Mouse (Mus musculus) ovary, postnatal 10 days (tissue): Measurements from ENCODE around the gene Gdnf.

Source experiments
- DNase-seq: peaks from one replicate; pipeline ENCODE4 v3.0.0; 2022; ENCODE audit warnings: low spot score

The Gdnf gene

DNA sequence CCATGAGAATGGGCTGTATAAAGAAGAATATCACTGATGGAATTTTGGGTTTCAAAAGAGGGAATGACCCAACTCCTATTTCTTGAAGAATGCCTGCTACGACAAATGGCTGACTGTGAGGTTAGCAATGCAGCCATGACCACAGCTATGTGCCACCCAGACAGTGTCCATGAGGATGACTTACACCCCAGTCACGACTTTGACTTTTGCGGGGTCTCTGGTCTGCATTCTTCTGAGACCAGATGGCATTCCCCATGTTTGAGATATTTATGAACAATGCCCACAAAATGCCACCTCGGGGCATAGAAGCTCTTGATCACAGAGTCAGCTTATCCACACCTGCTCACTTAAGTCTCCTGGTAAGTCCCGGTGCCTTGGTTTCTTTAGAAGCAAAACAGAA, 52.2 kb downstream of the Gdnf start:
- DNase-seq, result no peak

DNA sequence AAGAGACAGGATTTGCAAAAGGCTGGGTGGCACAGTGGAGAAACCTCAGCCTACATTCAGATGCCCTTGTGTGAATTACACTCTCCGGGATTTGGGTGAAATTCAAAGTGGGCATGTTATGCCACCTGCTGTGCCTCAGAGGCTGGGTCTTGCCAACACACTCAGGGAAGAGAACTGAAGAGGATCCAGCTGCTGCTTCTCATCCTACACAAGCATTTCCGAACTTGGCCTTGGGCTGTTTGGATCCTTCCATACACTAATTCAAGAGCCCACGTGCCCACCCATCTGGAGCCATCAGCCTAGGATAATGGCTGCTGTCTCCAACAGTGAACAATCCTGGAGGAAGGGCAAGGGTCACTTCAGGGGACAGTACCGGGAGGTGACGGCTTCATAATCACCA, 52.7 kb downstream of the Gdnf start:
- DNase-seq, result no peak

DNA sequence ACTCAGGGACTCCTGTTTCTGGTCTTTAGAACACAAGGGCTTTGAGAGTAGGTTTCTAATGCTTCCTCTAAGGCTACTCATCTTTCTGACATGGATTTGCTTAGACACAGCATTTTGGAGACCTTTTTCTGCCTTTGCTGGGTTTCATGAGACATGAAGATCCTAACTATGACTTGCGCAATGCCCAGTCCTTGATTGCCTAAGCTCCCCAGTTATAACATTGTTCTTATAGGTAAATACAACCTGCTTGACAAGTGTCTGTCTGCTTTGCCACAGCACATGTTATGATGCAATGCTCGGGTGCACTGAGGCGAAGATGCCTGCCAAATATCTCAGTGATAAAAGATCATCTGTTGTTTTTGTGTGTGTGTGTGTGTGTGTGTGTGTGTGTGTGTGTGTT, 54.7 kb downstream of the Gdnf start:
- no peak for DNase-seq

DNA sequence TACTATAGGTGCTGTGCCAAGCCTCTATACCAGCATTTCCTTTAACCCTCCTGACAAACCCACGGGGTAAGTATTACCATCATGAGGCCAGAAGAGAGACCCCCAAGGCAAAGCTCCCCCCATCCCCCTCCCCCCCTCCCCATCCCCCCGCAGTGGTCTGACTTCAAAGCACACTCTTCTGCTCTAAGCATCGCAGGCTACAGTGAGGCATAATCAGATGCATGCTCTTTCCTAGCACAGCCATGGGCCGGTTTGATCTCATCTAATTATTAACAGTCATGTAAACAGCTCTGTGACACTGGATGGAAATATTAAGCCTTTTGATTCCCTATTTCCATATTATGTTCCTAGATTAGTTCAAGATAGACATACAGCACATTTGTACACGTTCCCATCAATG, 61.8 kb downstream of the Gdnf start:
- DNase-seq, result no peak

DNA sequence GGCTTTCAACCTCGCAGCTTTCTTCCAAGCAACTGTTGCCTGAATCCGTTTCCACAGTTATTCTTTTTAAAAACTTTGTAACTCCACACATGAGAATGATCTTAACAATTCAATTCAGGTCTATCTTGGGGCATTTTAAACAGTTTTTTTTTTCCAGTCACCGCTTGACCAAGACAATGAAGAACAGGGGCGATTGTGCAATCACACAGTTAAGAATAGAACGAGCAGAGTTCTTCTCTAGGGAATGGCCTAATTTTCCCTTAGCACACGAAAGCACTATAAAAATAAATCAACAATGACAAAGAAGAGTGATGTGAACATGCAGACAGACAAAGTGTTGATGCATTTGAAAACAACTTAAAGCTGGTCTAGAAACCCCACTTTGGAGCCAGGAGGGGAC, 65.2 kb downstream of the Gdnf start:
- no peak for DNase-seq

DNA sequence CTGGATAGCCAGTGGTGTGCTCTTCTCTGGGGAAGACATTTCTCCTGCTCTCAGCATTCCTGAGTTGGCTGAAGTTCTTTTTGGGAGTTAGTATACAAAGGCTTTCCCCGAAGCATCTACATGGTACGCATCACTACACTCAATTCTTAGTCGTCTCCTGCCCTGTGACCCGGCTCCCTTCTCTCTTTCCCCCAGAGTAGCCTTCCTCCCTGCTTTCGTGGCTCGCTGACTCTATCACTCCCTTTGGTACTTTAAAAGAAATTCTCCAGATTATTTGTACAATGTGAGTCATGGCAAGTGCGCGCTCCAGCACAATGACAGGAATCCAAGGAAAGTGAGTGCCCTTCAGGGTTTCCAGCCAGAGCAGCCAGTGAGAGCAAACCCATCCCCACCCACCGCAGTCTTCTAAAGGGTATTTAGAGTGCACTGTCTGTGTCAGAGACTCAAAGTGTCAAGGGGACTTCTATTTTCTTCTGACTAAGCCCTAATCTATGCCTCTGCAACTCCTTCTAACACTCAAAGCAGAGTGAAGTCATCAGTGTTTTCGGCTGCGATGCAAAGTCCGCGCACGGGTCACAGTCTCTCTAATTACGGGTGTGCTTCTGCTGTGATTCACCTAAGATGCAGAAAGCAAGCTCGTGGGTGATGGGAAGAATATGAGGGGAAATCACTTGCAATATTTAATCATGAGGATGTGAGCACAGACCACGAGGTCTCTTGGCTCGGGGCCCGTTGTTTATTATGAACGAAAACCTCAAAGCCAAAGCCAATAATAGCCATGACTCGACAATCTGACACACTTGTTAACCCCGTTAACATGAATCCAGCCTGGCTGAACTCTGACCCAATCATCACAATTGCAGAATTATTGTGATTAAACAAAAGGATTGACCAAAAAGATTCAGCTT, 67.2 kb downstream of the Gdnf start:
- DNase-seq, result no peak

DNA sequence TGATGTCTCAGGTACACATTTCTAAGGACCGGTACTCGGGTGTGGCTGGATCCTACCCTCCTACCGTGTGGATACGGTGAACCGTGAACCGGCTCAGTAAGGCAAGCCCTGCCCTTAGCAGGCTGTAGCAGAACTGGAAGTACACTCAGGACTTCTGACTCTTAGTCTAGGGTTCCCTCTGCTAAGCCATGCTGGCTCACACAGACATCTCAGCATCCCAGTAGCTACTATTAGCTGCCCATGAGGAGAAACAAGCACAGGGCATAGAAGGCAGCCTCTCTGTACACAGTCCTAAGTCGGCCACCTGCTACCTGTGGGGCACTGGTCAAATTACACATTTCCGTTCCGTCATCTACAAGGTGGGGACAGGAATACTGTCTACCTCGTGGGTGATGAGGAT, 68.2 kb downstream of the Gdnf start:
- DNase-seq, result no peak

DNA sequence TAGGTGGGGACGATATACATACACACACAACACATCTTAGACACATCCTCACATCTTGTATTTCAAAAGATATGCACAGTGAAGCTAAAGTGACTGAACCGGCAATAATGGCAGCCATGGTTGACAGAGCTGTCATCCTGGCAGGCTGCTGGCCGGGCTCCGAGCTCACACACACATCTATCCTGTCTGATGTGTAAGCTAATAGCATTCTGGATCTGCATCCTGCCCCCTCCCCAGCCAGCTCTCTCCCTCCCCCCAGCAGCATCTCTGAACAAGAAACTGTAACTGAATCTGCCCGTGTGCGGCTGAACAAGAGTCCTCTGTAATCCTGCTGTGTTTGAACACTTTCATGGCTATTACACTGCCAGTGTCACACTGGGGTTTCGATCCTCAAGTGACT, 69.3 kb downstream of the Gdnf start:
- no peak for DNase-seq

DNA sequence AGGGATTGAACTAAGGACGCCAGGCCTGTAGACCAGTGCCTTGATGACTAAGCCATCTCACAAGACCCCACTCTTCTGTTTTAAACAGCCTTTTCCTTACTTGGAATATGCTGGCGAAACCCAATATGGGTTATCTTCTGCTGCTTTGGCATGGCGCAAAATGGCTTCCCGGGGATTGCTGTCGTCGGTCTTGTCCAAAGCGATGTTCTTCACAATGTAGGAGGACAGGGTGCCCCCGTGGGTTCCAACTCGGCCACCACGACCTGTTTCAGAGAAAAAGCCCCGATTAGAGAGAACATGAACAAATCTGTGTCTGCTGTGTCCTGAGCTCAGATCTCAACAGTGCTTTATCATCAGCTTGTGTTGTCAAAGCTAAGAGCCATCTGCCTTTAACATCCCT, 73.5 kb downstream of the Gdnf start:
- no peak for DNase-seq

DNA sequence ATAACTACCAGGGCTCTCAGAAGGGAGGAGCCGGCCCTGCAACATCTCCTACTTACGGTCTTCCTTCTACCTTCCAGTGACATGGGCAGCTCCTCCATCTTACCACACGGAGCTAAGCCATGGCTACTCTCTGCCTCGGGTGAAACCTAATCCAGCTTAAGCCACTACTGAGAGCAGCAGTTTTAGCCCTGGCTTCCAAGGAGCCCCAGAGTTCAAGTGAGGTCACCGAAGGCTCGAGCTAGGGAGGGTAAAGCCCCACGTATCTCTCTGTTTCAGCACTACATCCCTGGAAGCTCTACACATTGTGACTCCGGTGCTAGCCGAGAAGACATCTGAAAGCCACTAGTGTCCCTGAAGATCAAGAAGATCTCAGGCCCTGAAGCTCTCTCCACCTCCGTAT, 74.5 kb downstream of the Gdnf start:
- DNase-seq, result no peak

DNA sequence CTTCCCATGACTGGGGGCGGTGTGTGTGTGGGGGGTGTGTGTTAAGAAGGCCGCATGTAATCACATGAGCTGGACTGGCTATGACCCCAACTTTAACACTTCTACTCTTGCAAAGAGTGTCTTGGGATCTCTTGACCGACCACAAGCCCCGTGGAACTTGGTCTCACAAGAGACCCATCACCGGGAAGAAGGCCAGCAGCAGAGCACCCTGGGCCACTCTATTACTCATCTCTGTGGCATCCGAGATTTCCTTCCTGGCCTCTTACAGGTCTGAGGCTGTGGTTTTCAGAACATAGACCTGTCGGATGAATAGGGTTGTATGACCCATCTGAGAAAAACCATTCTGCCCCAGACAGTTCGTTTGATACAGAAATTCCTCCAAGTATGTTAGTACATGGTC, 75.9 kb downstream of the Gdnf start:
- DNase-seq, result no peak
